Mouse (Mus musculus): Measurements from ENCODE around the gene Lrig2. TPM values are rescaled to one million over a fixed set of nuclear protein-coding genes. Genes with fewer than 3 reads are reported as not detected.

The Lrig2 gene
- total RNA-seq, 2 experiments from 2014 or later = 5.4 to 5.8 TPM

DNA sequence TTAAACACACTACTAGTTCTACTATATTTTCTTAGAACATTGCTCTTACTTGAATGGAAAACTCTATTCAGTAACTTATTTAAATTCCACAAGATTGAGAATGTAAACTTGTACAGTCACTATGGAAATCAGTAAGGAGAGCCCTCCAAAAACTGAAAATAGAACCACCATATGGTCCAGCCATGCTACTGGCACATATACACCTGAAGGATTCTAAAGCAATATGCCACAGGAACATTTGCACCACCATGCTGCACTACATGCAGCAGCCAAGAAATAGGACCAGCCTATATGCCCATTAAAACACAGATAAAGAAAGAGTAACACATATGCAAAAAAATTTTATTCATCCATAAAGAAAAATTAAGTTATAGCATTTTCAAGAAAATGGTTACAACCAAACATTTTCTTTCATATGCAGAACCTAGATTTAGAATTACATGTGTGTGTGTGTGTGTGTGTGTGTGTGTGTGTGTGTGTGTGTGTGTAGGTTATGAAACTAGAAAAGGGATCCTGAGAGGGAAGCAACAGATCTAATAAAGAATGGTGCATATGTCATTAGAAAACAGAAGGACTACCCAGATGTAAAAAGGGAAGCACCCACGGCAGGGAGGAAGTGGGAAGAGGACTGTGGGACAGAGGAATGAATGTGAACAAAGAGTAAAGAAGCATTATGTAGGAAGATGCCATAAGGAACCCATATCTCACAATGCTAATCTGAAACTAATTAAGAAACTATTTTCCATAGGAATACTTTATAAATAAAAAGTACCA, 30.6 kb downstream of the Lrig2 start:
- Histone ChIP-seq H3K27ac (no peak overlapping the region), H3K4me3 (no peak overlapping the region)
- TF ChIP-seq CTCF (IDR thresholded peaks at IDR 0.05) = no peak
- intact Hi-C loops (cut with DNase I) = no loop called here
- DNase-seq = no peak

GRCm38 (mm10) chr3:104478056-104478455, 33.7 kb downstream of the Lrig2 start:
- intact Hi-C loops (cut with DNase I) = no loop called here
- no peak overlapping the region for H3K27ac ChIP-seq
- no peak overlapping the region for H3K4me3 ChIP-seq
- DNase-seq = no peak
- no peak for TF ChIP-seq CTCF (IDR thresholded peaks at IDR 0.05)

- intact Hi-C loops (cut with DNase I) = no loop called here
- Histone ChIP-seq H3K4me3 (no peak overlapping the region), H3K27ac (no peak overlapping the region)
- DNase-seq = no peak
- no peak for TF ChIP-seq CTCF (IDR thresholded peaks at IDR 0.05)
These were observed 42.3 kb downstream of the Lrig2 start for GRCm38 (mm10) chr3:104469421-104469820.

GRCm38 (mm10) chr3:104461226-104461625, 50.5 kb downstream of the Lrig2 start:
- no peak overlapping the region for H3K27ac ChIP-seq
- intact Hi-C loops (cut with DNase I) = no loop called here
- no peak for DNase-seq
- no peak for TF ChIP-seq CTCF (IDR thresholded peaks at IDR 0.05)
- no peak overlapping the region for H3K4me3 ChIP-seq

DNA sequence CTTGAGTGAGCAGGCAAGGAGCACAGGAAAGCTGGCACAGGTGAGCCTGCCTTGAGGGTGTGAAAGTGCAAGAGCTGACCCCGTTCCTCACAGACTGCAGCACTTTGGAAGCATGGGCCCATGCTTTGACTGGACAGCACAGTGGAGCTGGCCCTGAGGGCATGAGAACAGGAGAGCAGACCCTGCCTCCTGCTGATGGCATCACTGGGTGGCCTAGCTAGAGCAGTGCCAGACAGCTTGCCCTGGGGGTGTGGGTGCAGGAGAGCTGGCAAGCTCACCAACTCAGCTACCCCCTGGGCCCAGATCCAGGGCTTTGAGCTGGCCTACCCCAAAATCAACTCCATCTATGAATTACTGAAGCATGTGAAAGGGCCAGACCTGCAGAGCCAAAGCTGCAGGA, 53.1 kb downstream of the Lrig2 start:
- no peak overlapping the region for H3K27ac ChIP-seq
- intact Hi-C loops (cut with DNase I) = no loop called here
- no peak for DNase-seq
- no peak for TF ChIP-seq CTCF (IDR thresholded peaks at IDR 0.05)
- H3K4me3 ChIP-seq = no peak overlapping the region

DNA sequence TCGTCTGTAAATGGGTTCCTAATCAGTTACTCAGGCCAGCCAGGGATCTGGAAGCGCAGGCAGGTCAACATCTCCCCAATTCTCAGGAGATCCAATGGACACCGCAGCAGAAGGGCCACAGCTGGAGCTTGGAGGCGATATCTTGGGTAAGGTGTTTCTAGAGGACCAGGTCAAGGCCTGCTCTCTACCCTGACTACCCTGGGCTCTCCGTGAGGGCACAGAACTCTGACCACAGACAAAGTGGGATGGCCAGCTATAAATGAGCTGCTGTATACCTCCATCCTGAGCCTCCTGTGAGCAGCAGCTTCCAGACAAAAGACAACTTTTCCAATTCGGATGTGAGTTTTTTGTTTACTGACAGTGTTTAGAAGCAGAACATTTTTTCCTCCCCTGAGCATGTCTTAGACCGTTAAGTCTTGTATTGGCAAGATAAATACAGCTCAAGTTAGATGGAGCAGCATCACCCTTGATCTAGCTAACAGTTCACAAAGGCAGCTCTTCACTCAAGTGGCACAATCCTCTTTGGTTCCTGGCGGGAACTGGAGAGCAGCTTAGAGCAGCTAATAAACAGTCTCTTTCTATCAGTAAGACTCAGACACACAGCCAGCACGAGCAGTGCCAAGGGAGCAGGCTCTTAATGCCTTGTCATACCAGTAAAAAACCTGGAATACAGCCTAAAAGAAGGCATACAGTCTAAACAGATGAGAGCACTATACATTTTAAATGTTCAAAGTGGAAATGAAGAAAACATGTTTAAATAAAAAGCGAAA, 56.0 kb downstream of the Lrig2 start:
- intact Hi-C loops (cut with DNase I) = no loop called here
- Histone ChIP-seq H3K27ac (no peak overlapping the region), H3K4me3 (no peak overlapping the region)
- no peak for TF ChIP-seq CTCF (IDR thresholded peaks at IDR 0.05)
- no peak for DNase-seq

DNA sequence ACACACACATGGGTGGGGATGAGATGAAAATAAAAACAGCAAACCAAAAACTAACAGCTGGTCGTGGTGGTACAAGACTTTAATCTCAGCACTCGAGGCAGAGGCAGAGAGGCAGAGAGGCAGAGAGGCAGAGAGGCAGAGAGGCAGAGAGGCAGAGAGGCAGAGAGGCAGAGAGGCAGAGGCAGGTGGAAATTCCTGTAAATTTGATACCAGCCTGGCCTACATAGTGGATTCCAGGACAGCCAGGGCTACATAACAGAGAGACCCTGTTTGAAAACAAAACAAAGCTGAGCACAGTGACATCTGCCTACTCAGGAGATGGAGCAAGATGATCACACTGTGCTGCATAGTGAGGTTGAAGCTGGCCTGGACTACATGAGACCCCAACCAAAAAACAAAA, 64.5 kb downstream of the Lrig2 start:
- no peak for TF ChIP-seq CTCF (IDR thresholded peaks at IDR 0.05)
- intact Hi-C loops (cut with DNase I) = loop anchor here (10.0 kb wide), 2 partner anchors 532 to 1508 kb away; partner anchors contain the start of genes Rsbn1 and Wdr77

DNA sequence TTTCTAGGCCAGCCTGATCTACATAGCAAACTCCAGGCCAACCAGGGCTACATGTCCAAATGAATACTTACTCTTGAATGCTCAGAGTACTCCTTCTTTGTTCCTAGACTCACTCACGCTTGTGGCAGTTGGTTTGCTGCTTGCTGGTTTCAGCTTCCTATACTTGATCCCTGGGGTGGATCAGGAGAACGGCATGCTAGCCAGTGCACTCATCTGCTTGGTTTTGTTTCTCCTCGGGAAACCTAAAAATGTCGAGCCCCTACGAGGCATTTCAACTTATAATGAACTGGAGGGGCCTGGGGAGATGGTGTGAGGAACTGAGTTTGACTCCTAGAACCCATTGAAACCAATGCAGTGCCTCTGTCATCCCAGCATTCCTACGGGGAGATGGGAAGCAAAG, 65.0 kb downstream of the Lrig2 start:
- Histone ChIP-seq H3K4me3 (no peak overlapping the region), H3K27ac (no peak overlapping the region)
- no peak for TF ChIP-seq CTCF (IDR thresholded peaks at IDR 0.05)
- intact Hi-C loops (cut with DNase I) = loop anchor here (10.0 kb wide), 2 partner anchors 532 to 1508 kb away; partner anchors contain the start of genes Rsbn1 and Wdr77
- no peak for DNase-seq

More for the DNA sequence above, 64.5 kb downstream of the Lrig2 start:
- Histone ChIP-seq H3K4me3 (no peak overlapping the region), H3K27ac (no peak overlapping the region)
- no peak for DNase-seq

- intact Hi-C loops (cut with DNase I) = loop anchor here (10.0 kb wide), 2 partner anchors 531 to 1509 kb away; partner anchors contain the start of genes Rsbn1 and Wdr77
- Histone ChIP-seq H3K4me3 (no peak overlapping the region), H3K27ac (no peak overlapping the region)
- TF ChIP-seq CTCF (IDR thresholded peaks at IDR 0.05) = no peak
- DNase-seq = peak; percentile 30
These were observed 66.1 kb downstream of the Lrig2 start for GRCm38 (mm10) chr3:104445576-104445975.

- DNase-seq = no peak
- Histone ChIP-seq H3K27ac (no peak overlapping the region), H3K4me3 (no peak overlapping the region)
- no peak for TF ChIP-seq CTCF (IDR thresholded peaks at IDR 0.05)
- intact Hi-C loops (cut with DNase I) = loop anchor here (5.0 to 10.0 kb wide), 5 partner anchors 223 to 1510 kb away; partner anchors contain the start of genes Magi3, Rsbn1 and Wdr77
These were observed 66.7 kb downstream of the Lrig2 start for GRCm38 (mm10) chr3:104444946-104445460.

DNA sequence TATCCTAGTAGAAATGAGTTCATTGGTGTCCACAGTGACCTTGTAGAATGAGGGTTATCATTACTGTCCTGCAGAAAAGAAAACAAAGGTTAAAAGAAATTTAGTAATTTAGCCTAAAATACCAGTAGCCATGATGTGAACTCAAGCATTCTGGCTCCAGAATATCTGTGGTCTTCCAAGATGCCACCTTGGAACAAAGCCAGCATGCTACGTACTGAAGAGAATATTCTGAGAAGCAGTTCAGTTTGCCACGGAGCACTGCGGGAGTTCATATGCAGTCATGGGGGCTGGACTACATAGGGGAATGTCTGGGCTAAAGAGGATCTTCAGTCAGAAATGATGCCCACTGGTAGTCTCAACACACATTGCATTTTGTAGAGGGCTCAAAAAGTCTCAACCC, 67.6 kb downstream of the Lrig2 start:
- intact Hi-C loops (cut with DNase I) = loop anchor here (5.0 to 10.0 kb wide), 5 partner anchors 222 to 1511 kb away; partner anchors contain the start of genes Magi3, Rsbn1 and Wdr77

DNA sequence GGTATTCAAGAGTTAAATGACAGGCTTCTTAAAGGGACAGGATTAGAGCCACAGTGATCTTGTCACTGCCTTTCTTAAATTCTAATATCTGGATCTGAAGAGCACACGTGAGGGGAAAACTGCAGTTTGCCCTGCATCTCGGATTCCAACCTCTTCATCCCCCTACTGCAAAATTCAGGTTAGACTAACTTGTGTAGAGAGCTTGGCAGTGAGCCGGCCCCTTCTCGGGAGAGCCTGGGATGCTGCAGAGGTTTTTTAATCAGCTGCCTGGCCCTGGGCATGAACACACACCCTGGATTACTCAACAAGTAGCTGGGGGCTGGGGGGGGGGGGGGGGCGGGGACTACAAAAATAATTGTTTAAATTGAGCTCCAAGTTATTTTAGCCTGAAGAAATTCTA, 69.4 kb downstream of the Lrig2 start:
- H3K27ac ChIP-seq = peak overlapping the region; percentile 76
- intact Hi-C loops (cut with DNase I) = loop anchor here (5.0 to 10.0 kb wide), 5 partner anchors 220 to 1512 kb away; partner anchors contain the start of genes Magi3, Rsbn1 and Wdr77
- DNase-seq = peak; percentile 40
- peak overlapping the region; percentile 73 for H3K4me3 ChIP-seq
- no peak for TF ChIP-seq CTCF (IDR thresholded peaks at IDR 0.05)

More for the DNA sequence above, 67.6 kb downstream of the Lrig2 start:
- no peak for TF ChIP-seq CTCF (IDR thresholded peaks at IDR 0.05)
- Histone ChIP-seq H3K4me3 (no peak overlapping the region), H3K27ac (no peak overlapping the region)
- DNase-seq = no peak
